Mouse (Mus musculus): ENCODE data around the gene Vax2.

The Vax2 gene

DNA sequence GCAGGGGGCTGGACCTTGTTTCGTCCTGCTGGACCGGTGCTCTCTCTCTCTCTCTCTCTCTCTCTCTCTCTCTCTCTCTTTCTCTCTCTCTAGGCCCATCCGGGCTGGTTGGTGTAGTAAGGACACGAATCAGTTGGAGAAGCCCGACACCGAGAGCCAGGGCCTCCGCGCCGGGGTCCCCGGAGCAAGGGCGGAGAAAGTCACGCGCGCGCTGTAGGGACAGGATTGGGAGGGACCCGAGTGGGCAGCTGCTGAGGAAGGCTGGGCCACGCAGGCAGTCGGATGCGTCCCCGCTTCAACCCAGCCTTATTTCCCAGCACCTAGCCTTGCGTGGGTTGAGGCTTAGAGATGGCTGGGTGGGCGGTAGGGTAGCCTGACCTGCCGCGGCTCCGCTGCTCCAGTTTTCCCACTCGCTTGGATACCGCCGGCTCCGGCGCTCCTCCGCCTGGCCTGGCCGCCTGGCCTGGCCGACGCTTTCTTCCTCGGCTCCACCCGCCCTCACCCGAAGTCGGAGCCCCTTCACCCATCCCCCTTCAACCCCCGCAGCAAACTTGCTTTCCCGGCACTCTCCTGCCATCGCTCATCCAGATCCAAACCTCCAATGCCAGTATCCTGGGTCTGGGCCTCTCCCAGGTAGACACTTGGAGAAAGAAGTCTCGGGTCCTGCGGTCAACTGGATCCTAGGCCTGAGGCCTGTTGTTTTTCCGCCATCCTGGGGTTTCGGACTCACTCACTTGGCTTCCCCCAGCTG is 836 bp downstream of the Vax2 start:
- WGBS = 5% methylated on average over 45 of the region's 45 CpGs

DNA sequence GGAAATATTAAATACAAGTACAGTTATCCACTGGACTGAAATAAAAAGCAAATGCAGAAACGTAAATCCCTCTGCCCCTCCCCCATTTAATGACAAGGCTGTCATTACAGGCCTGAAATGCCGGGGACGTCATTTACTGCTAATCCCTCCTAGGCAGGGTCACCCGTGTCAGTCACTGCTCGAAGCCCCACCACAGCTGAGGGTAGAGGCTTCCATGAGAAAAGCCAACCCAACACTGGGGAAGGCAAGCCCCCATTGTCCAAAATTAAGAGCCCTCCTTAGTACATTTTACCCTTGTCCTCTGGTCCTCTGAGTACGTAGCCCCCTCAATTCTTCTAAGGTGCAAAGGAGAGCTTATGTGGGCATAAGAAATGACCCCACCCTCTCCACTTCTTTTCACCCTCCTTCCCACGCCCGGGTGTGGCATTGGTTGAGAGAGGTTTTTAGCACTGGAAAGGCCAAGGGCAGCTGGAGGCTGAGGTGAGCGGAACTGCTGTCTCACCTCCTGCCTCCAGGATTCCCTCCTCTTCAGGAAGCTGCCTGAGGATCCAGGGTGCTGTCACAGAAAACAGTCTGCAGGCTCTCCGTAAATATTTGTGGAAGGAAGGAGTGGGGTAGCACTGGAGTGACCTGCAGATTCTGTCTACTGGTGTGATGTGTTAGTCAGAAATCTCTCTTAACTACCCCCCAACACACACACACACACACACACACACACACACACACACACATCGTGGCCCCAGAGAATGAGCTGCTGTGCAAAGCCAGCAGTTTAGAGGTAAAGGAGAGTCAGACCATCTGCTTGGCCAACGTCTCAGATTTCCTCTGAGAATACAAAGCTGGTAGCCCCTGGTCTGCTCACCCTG is 2.4 kb downstream of the Vax2 start:
- 10% methylated on average over 12 of the region's 12 CpGs for whole genome bisulfite sequencing

DNA sequence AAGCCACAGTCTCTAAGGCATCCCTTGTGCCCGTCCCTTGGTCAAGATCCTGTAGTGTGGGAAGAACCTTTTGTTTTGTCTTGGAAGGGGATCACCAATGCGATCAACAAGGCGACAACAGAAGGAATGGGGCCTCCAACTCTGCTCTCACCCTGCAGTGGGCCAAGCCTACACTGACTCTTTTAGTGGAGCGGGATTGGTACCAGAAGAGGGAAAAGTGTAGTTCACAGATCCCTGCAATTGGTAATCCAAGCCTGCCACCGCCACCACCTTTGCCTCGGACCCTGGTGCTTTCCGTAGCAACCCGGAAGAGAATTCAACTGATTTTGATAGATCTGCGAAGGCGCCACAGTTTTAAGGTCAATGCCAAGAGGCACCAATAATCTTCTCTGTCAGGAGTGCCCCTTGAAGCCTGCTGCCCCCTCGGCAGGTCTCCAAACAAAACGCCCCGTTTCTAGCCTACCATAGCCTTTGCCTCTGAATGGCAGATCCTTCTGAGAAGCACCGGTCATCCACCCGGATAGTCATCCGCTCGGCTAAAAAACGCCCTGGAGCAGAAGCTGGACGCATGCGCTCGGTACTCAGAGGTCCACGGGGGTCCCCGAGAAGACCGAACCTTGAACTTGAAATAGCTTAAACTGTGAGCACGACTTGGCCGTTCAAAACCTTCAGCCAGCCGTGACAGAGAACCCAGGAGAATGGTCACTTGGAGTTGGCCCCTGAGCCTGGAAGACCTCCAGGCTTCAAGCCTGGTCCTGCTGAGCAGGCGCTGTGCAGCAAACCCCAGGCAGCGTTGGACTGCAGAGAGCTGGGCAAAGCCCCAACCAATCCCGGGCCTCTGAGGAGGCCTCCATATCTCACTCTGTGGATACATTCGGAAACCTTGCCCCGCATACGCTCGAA is 3.4 kb downstream of the Vax2 start:
- 4% methylated on average over 34 of the region's 34 CpGs for WGBS

DNA sequence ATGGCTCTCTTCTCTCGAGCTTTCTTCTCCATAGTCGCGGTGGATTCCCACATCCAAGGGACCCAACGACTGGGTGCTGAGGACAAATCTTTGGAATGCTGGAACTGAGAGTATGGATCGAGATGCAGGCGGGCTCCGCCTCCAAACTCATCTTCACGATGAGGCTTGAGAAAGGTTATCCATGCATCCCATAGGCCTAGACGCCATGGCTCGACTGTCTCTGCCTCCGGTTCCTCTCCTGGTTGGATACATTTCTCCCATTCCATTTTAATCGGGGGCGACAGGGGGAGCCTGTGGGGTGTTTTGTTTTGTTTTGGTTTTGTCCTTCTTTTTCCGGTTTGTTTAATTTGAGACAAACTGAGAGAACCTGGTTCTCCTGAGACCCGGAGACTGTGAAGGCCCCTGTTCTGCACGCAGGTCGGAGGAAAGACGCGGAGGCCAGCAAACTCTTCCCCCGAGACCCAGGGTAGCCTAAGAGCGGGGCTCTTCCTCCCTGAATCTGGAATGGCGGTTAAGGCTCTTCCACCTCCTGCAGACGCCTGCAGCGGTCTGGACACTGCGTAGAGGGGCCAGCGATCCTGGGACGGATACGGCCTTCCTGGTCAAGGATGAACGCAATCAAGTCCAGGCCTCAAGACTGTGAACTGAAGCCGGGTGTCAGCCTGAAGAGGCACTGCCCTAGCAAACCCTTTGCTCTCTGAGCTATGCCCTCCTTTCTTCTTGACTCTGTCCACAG is 4.6 kb downstream of the Vax2 start:
- 5% methylated on average over 30 of the region's 30 CpGs for WGBS

DNA sequence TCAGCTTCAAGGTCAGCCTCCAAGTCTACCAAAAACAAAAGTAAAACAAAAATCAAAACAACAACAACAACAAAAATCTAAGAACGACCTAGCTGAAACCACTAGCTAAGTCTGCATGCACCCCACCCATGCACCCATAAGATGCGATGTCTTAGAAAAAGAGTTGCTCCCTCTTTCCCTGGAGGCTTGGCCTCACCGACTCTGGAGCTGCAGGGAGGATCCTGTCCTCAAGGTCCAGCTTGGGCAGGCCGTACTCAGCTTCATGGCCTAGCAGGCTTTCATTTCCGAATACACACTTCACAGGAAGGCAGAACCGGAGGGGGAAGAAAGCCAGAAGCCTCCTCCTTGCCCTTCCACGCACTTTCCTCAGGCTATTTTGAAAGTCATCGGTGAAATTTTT is 6.0 kb downstream of the Vax2 start:
- WGBS = 7% methylated on average over 8 of the region's 8 CpGs

DNA sequence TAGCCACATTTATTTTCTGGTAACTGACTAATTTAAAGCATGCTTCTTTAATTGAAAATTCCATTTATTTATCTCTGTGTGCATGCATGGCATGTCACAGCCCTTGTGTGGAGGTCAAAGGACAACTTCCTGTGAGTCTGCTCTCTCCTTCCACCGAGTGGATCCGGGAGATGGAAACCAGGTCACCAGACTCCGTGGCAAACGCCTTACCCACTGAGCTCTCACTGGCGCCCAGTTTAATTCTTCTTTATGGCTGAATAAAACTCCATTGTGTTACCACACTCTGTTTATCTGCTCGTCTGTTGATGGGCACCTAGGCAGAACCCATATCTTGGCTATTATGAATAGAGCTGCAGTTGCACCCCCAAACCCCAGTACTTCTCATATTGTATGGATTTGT is 11.5 kb downstream of the Vax2 start:
- 19% methylated on average over 6 of the region's 6 CpGs for WGBS

DNA sequence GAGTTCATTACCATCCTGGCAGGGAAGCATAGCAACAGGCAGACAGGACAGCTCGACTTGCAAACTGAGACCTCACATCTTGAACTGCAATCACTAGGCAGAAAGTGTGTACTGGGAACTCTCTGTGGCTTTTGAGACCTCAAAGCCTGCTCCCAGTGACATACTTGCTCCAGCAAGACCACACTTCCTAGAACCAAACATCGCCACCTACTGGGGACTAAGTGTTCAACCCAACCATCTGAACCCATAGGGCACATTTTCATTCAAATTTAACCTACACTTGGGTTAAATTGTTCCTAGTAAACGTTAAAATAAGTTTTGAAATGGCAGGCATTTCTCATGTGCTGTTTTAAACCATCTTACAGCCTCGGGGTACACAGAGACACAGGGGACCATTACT is 16.1 kb downstream of the Vax2 start:
- 45% methylated on average over 4 of the region's 4 CpGs for WGBS

DNA sequence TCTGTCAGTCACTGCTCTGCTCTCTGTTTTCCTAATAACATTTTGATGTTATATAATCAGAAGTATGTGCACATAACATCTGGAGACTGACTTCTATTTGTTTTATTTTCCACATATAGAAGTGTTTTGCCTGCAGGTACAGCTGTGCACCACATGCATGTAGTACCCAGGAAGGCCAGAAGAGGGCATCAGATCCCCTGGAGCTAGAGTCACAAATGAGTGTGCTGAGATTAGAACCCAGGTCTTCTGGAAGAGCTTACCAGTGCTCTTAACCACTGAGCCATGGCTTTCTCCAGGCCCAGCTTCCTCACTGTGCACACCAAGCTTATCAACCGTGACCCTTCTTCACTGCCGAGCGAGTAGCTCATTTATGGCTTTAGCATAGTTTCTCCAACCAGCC is 17.4 kb downstream of the Vax2 start:
- WGBS = 95% methylated on average over 3 of the region's 3 CpGs

DNA sequence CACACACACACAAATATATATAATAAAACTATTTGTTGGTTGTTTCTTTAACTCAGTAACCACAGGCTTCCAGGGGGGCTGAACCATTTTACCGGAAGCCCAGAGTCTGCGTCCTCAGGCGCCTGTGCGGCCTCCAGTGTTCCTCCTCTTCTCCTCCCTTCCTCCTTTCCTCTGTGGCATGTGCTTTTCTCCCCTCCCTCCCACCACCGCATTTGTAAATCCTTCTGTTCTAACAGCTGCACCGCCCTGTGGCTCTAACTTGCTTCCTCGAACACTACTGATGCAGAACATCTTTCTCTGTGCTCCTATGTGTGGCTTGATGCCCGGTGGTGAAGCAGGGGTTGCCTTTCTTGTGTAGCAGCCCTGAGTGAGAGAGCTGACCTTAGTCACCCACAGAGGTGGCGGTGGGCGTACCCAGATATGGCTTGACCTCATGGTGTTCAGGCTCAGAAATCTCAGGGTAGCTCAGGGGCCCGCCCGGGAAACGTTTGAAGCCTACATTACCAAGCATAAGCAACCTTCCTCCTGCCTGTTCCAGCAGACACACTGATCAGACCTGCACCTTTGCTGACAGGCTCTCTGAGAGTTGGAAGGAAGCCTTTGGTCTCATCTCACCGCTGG is 18.4 kb downstream of the Vax2 start:
- 74% methylated on average over 14 of the region's 14 CpGs for WGBS

DNA sequence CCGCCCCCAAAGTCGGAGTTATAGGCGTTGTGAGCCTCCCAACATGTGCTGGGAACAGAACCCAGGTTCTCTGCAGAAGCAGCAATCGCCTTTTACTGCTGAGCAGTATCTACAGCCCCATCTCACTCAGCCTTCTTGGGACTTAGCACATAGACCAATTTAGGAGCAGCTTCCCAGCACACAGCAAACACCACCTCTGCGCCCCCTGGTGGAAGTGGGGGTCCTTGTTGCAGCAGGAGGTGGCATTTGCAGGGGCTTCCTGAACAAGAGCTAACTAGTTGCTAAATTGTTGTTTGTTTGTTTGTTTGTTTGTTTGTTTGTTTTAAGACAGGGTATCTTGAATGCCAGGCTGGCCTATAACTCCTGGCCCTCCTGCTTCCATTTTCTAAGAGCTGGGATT is 20.1 kb downstream of the Vax2 start:
- 39% methylated on average over 5 of the region's 5 CpGs for WGBS

DNA sequence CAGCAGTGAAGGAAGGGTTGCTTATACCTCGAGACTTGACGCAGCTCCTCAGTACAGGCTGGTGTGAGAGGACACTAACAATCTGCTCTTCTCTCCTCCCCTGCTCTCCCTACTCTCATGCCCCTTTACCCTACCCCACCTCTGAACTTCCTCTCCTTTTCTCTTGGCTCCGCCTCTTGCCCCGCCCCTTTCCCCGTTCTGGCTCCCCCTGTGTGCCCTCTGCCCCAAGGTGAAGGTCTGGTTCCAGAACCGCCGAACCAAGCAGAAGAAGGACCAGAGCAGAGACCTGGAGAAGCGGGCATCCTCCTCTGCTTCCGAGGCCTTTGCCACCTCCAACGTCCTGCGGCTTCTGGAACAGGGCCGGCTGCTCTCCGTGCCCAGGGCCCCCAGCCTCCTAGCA is 26.2 kb downstream of the Vax2 start:
- 57% methylated on average over 13 of the region's 13 CpGs for whole genome bisulfite sequencing

DNA sequence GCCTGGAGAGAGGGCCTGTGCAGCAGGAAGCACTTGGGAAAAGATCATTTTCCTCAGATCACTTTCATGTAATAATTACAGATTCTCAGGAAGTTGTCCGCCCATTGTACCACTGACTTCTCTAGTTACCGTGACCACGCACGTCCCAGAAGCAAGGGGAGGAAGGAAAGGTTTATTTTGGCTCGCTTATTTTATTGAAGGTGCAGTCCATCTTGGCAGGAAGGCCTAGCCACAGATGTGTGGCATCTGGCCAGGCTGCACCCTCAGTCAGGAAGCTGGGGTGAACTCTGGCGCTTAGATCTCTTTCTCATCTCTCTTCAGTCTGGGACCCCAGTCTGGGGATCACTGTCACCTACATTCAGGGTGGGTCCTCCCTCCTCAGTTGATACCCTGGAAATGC is 27.5 kb downstream of the Vax2 start:
- 73% methylated on average over 6 of the region's 6 CpGs for WGBS

DNA sequence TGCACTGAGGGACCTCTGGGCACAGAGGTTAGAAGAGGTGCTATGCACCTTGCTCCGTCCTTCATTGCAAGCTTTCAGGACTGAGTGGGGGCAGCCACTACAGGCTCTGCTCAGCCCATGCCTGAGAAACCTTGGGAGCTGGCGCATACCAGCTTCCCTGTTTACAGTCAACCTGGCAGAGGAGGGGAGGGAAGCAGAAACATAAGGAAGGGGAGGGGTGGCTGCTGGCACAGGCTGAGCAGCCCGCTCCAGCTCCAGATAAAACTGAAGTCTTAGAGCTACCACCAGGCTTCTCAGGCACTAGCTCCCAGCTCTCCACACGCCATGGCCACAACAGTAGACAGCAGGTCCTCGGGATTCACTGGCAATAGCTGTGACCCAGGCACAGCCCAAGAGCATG is 31.7 kb downstream of the Vax2 start, which contains the start of gene Atp6v1b1:
Gene Atp6v1b1, plus strand, starts transcription at position 230 of the 400 bp plus-strand sequence.
- WGBS = 70% methylated on average over 5 of the region's 5 CpGs

DNA sequence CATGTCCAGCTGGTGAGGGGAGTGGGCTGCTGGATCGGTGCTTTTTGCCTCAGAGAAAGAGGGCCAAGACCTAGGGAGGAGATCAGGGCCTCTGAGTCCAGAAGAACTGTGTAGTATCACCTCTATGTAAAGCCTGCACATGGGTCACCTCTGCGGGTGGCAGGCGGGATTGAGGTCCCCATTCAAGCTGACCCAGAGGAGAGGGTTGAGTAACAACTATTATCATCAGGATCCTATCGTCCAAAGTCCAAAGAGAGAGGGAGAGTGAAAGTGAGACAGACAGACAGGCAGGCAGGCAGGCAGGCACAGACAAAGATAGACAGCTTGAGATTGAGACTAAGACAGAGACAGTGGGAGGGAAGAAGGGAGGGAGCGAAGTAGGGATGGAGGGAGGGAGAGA is 32.1 kb downstream of the Vax2 start:
- 62% methylated on average over 5 of the region's 5 CpGs for WGBS

DNA sequence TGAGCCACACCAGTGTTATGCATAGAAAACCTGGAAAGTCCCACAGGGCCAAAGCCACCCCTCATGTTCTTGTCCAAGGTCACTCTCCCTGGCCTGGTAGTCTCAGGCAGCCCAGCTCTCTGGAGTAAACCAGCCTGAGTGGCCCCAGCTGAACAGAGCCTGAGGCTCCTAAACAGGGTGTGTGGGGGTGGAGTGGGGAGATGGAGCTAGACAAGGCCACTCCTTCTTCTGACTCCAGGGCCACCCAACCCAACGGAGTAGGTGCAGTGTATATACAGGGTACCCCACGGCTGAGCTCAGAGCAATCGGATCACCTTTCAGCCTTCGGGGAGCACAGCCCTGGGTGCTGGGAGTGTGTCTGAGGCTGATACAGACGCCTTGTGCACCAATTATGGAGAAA is 33.1 kb downstream of the Vax2 start:
- 80% methylated on average over 5 of the region's 5 CpGs for WGBS

DNA sequence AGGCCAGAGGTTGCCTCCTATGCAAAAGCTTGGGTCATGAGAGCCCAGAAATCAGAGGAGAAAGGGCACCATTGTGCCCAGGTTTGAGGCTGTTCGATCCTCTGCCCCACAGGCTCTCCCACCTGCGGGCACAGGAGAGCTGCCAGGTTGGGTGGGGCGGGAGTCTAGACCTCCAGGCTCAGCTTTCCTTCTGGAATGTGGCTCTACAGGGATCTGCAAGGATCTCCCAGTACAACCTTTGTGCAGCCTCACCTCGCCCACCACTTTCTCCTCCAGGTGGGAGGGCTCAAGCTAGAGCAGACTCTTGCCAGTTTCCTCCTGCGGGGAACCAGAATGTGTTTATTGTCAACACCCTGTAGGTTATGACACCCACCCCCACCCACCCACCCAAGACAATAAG is 33.5 kb downstream of the Vax2 start:
- whole genome bisulfite sequencing = 77% methylated on average over 5 of the region's 5 CpGs

DNA sequence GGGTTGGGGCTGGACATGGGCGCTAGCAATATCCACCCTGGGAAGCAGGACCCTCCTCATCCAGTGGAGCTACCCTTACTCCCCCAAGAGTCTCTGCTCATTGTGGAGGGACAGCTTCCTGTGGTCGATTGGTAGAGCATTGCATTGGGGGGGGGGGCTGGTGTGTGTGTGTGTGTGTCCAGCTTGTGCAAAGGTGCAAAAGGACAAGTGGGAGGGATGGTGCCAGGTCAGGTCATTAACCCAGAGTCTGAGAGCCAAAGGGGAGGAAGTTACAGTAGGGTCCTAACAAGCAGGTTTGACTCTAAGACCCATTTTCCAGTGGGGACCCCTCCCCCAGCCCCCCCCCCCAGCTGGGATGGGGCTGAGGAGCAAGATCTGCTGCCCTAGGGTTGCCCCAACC is 34.4 kb downstream of the Vax2 start:
- 63% methylated on average over 2 of the region's 2 CpGs for WGBS

DNA sequence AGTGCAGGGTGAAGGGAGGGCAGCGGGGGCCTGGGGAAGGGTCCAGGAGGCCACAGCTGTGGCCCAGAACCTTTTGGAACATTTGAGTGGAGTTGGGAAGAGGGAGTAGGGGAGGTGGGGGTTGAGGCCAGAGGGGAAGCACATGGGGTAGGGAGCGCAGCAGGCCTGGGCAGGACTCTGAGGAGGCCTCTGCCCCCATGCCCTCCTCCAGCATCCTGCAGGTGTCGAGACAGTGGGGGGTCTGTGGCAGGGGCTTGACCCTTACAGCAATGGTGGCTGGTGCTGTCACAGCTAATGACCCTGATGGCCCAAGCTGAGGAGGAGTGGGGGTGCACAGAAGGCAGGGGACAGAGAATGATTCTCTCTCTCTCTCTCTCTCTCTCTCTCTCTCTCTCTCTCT is 38.2 kb downstream of the Vax2 start:
- 81% methylated on average over 3 of the region's 3 CpGs for WGBS

DNA sequence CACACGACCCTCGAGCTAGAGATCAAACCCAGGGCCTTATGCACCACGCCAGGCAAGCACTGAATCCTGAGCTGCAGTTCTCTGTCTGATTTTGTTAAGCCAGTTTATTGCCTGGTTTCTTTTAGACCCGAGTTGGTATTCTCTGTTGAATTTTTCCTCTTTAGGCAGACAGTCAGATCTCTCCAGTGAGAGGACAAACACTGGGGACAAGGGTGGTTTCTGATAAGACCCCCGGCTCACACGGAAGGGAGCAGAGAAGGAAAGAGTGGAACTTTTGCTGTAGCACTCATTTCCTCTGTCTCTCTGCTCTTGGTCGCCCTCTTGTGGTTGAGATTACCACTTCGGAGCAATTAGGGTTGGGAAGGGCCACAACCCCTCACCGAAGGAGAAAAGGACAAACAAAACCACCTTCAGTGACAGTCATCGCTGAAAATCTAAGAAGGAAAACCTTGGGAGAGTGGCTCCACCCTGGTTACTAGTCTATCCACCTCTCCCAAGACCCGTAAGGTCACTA is 39.2 kb downstream of the Vax2 start:
- 14% methylated on average over 11 of the region's 11 CpGs for WGBS

DNA sequence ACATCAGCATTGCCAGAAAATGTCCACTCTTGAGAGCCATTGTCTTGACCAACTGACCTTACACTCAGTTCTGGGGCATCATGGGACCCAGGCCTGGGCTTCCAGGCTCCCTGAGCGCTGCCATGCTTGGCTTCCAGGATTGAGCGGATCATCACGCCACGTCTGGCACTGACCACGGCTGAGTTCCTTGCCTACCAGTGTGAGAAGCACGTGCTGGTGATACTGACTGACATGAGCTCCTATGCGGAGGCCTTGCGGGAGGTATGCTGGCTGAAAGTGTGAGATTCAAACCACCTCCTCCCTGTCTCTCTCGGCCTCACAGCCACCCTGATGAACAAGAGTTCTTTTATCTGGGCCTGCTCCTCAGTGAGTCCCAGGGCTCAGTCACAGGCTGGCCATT is 45.0 kb downstream of the Vax2 start:
- WGBS = 83% methylated on average over 9 of the region's 9 CpGs

DNA sequence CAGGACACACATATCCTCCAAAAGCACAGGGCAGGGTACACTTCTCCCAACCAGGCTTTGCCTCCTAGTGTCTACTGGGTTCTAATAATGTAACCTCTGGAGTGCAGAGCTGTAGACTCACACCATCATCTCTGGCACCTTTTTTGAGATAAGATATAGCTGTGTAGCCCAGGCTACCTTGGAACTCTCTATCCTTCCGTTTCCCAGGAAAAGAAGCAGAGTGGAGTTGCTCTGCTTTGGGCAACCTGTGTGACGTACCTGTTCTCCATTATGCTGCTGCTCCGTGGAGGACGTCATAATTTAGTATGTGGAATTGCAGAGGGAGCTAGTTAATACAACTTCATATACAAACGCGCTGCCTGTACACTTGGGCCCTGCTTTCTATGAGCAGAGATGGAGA is 51.3 kb downstream of the Vax2 start, which contains the start of gene Ankrd53:
Gene Ankrd53, plus strand, starts transcription at position 301 of the 400 bp plus-strand sequence.
- 69% methylated on average over 6 of the region's 6 CpGs for WGBS
